Mouse (Mus musculus) liver, embryonic 15.5 days (tissue): Measurements from ENCODE around the gene Tle6. TPM values are rescaled to one million over a fixed set of nuclear protein-coding genes. Genes with fewer than 3 reads are reported as not detected.

Experiments used
- ATAC-seq: fragments of 200-750 bp; cut with Nextera tagmentation; 2 replicates; pipeline ENCODE4 v1.8.0; 2017; ENCODE audit warnings: moderate number of reproducible peaks, mild to moderate bottlenecking, moderate library complexity; ENCODE audit not compliant: insufficient read depth
- H3K27ac ChIP-seq: fragments of 300-500 bp; sonication (generic); replicated peaks from 2 replicates; pipeline ENCODE4 v1.5.1; 2015; ENCODE audit warnings: mild to moderate bottlenecking, inconsistent platforms
- H3K27me3 ChIP-seq: fragments of 300-500 bp; sonication (generic); 2 replicates; pipeline ENCODE4 v1.6.1; 2015; ENCODE audit warnings: mild to moderate bottlenecking, inconsistent platforms
- H3K36me3 ChIP-seq: fragments of 300-500 bp; sonication (generic); replicated peaks from 2 replicates; pipeline ENCODE4 v1.6.1; 2015; ENCODE audit warnings: moderate library complexity, mild to moderate bottlenecking, inconsistent platforms
- H3K4me1 ChIP-seq: fragments of 300-500 bp; sonication (generic); replicated peaks from 2 replicates; pipeline ENCODE4 v1.6.1; 2015; ENCODE audit warnings: inconsistent platforms
- H3K4me2 ChIP-seq: fragments of 300-500 bp; sonication (generic); 2 replicates; pipeline ENCODE4 v1.6.1; 2015; ENCODE audit warnings: moderate library complexity, mild to moderate bottlenecking, inconsistent platforms
- H3K4me3 ChIP-seq: fragments of 300-500 bp; sonication (generic); replicated peaks from 2 replicates; pipeline ENCODE4 v1.5.1; 2015; ENCODE audit warnings: mild to moderate bottlenecking, inconsistent platforms
- H3K9ac ChIP-seq: fragments of 300-500 bp; sonication (generic); 2 replicates; pipeline ENCODE4 v1.6.1; 2015; ENCODE audit warnings: moderate library complexity, mild to moderate bottlenecking, inconsistent platforms
- H3K9me3 ChIP-seq: fragments of 300-500 bp; sonication (generic); replicated peaks from 2 replicates; pipeline ENCODE4 v1.6.1; 2016; ENCODE audit warnings: inconsistent platforms
- WGBS: fragments of 180-500 bp; shearing (Covaris S2); methylation state at CpG from one replicate; pipeline ENCODE4 v1.1.7; 2015; ENCODE audit warnings: mixed read lengths; ENCODE audit not compliant: insufficient replicate concordance; 5-methylcytosine and 5-hydroxymethylcytosine counted together
- polyA plus RNA-seq: library from polyadenylated mRNA; unstranded; fragments of >200 nt; fragmentation: Nextera tagmentation; extraction: Ambion mirVana; gene quantifications from 2 replicates; pipeline ENCODE4 v1.2.1, GENCODE M21; 2015

Tle6 gene
- polyA plus RNA-seq, 1 experiment from 2014 or later = 3.5 TPM

DNA sequence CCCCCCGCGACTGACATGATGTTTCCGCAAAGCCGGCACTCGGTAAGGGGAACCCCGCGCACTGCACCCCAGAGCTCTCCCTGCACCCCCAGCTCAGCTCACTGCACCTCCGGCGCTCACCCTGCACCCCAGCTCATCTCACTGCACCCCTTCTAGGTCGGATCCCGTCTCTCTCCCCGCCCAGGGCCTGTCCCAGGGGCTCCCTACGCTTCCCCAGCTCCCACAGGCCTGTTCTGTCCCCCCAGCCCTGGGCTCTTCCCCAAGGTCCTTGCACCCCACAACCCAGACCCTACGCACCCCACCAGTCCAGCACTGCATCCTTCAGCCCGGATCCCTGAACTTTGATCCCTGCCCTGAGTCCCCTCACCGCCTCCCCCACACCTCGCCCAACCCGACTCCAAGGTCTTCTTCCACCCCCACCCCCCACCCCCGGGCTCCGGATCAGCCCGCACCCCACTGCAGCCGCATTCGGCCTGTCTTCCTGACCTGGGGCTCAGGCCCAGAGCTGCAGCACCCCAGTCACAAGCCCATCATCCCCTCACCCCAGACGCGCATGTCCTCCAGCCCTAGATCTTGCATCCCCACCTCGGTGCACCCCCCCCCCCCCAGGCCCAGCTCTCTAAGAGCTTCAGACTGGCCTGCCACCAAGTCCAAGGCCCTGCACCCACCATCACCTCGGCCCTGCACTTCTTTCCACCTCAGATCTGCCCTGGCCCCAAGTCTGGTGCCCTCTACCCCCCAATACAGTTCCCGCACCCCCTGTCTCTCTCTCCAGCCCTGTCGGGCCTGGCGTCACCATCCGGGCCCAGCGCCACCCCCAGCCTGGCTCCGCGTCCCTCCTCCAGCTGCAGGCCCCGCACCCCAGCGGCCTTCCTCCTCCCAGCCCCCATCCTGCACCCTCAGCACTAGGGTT is 41.0 kb downstream of the Tle6 start:
- H3K4me2 ChIP-seq = peak overlapping the region; percentile 93
- H3K27me3 ChIP-seq = no peaks in the 10 kb centered on the region
- H3K36me3 ChIP-seq = peaks cover 25% of the 10 kb centered on the region
- H3K27ac ChIP-seq = peak overlapping the region; percentile 83
- WGBS = 1% methylated on average over 36 of the region's 36 CpGs
- peak overlapping the region; percentile 81 for H3K9ac ChIP-seq
- peak overlapping the region; percentile 80 for H3K4me3 ChIP-seq
- ATAC-seq = peak; percentile 38
- H3K9me3 ChIP-seq = no peaks in the 10 kb centered on the region
- H3K4me1 ChIP-seq = peaks cover 63% of the 10 kb centered on the region

DNA sequence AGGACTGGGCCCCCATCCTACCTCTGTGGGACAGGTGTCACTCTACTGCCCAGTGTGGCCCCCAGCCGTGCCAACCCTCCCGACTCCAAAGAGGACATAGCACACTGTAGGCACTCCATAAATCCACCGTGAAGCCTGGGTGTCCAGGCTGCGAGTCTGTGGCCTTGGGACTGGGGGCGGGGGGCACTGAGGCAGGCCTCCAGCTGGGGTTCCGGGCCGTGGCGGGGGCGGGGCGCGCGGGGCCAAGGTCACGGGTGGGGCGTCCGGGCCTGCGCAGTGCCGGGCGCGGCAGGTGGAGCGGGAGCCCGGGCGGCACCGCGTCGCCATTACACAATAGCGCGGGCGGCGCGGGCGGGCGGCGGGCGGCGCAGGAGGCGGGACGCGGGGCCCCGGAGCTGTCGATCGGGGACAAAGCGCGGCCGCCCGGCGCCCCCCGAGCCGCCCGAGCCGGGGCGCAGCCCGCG is 41.7 kb downstream of the Tle6 start, which contains the start of gene Aes:
Gene Aes (plus strand): TSS at position 326 of the 464 bp plus-strand sequence.
- Histone ChIP-seq H3K36me3 (peaks cover 18% of the 10 kb centered on the region), H3K27ac (peak within 1 kb of the TSS; percentile 83), H3K9me3 (no peaks in the 10 kb centered on the region), H3K4me3 (peak within 1 kb of the TSS; percentile 80), H3K4me1 (peaks cover 56% of the 10 kb centered on the region), H3K9ac (peak within 1 kb of the TSS; percentile 81), H3K4me2 (peak within 1 kb of the TSS; percentile 93), H3K27me3 (no peaks in the 10 kb centered on the region)
- peak; percentile 60 for ATAC-seq
- 2% methylated on average over 38 of the region's 53 CpGs for WGBS

DNA sequence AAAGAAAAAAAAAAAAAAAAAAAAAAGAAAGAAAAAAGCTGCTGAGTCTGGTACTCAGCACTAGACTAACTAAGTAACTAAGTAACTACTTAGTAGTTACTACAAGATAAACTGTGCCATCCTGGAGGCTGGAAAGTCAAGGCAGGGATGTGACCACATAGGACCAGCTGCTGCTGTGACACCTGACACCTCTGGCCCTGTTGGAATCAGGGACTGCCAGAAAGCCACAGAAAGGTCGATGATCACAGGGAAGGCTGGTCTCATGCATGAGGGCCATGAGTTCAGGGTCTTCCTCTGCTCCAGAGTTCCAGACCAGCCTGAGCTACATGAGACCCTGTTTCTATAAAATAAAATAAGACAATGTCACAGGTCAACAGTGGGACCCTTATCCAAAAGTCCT is 43.4 kb downstream of the Tle6 start:
- no peak overlapping the region for H3K27ac ChIP-seq
- ATAC-seq = no peak
- no peak overlapping the region for H3K4me3 ChIP-seq
- H3K36me3 ChIP-seq = peaks cover 9% of the 10 kb centered on the region
- no peaks in the 10 kb centered on the region for H3K9me3 ChIP-seq
- 52% methylated on average over 1 of the region's 1 CpGs for WGBS
- H3K27me3 ChIP-seq = no peaks in the 10 kb centered on the region
- no peak overlapping the region for H3K4me2 ChIP-seq
- no peak overlapping the region for H3K9ac ChIP-seq
- H3K4me1 ChIP-seq = peaks cover 40% of the 10 kb centered on the region

DNA sequence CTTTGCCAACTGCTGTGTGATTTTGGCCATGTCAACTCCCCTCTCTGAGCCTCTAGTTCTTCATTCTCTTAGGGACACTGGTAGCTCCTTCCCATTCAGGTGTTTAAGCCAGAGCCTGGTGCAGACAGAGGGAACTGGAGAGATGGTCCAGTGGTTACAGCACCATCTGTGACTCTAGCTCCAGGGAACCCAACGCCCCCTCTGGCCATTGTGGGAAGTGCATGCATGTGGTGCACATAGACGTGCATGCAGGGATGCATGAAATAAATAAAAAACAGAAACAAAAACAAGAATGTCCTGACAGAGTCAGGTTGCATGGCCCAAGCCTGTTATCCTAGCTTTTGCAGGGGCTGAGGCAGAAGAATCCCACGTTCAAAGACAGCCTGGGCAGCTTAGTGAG is 44.6 kb downstream of the Tle6 start:
- ATAC-seq = no peak
- Histone ChIP-seq H3K36me3 (no peaks in the 10 kb centered on the region; the same call in 1 of the 2 replicates), H3K4me3 (no peak overlapping the region), H3K9ac (no peak overlapping the region), H3K4me2 (no peak overlapping the region), H3K27ac (no peak overlapping the region), H3K27me3 (no peaks in the 10 kb centered on the region), H3K9me3 (no peaks in the 10 kb centered on the region), H3K4me1 (peaks cover 41% of the 10 kb centered on the region)
- WGBS = 61% methylated on average over 3 of the region's 3 CpGs

DNA sequence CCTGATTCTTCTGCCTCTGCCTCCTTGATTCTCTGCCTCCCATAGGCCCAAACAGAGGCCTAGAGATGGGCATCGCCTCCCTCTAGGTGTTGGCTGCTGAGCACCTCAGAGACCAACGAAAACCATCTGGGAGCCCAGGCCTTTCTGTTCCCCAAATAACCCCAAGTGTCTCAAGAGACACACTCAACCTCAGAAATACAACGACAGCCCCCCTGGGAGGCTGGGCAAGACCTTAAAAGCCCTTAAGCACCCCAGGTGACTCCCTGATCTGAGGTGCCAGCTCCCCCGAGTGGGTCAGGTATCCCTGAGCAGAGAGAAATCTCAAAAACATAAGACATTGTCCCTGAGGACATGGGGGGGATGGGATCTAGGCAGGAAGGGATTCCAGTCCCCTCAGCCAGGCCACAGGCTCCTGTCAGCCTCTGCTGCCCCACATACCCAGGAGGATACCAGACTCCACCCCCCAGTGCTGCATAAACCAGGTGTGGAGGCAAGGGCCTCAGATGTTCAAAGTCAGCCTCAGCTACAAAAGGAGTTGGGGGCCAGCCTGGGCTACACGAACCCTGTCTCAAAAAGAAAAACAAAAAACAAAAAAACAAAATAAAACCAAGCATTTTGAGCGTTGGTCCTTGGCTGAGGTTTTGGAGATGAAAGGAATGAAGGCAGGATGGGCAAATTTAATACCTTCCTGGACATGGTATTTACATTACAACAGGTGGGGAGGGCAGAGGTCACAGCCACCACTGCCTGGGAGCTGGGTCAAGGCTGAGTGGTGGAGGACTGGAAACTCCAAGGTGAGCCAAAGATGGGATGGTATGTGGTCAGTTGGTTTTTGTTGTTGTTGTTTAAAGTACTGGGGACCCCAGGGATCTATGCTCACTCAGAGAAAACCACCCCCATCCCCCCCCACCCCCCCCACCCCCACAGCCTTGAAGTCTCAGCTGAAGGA is 46.8 kb downstream of the Tle6 start:
- peaks cover 31% of the 10 kb centered on the region for H3K4me1 ChIP-seq
- no peak overlapping the region for H3K4me3 ChIP-seq
- no peaks in the 10 kb centered on the region for H3K27me3 ChIP-seq
- no peak for ATAC-seq
- no peaks in the 10 kb centered on the region for H3K9me3 ChIP-seq
- no peak overlapping the region for H3K9ac ChIP-seq
- 68% methylated on average over 6 of the region's 6 CpGs for WGBS
- no peak overlapping the region for H3K27ac ChIP-seq
- H3K36me3 ChIP-seq = no peaks in the 10 kb centered on the region
- H3K4me2 ChIP-seq = no peak overlapping the region

DNA sequence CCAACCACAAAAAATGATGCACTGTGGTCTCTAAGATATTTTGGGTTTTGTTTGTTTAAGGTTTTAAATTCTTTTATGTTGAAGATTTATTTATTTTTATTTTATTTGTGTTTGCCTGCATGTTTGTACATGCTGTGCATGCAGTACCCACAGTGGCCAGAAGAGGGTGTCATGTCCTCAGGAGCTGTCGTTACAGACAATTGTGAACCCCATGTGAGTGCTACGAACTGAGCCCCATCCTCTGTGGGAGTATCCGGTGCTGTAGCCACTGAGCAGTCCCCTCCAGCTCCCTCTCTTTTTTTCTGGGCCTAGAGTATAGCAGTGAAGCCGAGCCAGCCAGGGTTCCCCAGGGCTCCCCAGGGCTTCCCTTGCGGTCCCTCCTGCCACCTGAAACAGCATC is 47.6 kb downstream of the Tle6 start:
- 81% methylated on average over 5 of the region's 5 CpGs for WGBS

DNA sequence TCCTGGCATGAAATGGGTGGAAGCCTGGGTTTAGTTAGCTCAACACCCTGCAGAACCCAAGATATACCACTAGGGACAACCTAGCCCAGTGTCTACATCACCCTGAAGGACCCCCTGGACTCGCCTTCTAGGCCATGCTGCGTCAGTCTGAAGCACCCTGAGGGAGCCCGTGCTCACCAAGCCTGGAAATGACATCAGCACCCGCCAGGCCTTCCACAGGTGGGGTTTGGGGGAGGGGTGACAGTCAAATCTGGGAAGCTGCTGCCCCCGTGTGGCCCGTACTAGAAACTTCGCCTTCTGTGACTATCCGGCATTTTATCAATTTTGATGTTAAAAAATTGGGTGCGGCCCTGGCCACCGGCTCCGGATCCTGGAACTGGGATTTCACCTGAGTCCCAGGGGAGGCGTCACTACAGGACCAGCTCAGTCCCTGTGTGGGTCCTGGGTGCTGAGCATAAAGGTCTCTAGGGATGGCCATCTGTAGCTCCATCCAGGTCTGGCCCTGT is 49.2 kb downstream of the Tle6 start:
- Histone ChIP-seq H3K27ac (peak overlapping the region; percentile 41), H3K4me1 (peaks cover 38% of the 10 kb centered on the region), H3K27me3 (no peaks in the 10 kb centered on the region), H3K9me3 (no peaks in the 10 kb centered on the region), H3K36me3 (no peaks in the 10 kb centered on the region), H3K4me3 (no peak overlapping the region), H3K4me2 (peak overlapping the region; percentile 29), H3K9ac (no peak overlapping the region)
- ATAC-seq = peak; percentile 56
- 2% methylated on average over 12 of the region's 12 CpGs for WGBS

More for the DNA sequence above, 47.6 kb downstream of the Tle6 start:
- no peaks in the 10 kb centered on the region for H3K27me3 ChIP-seq
- H3K36me3 ChIP-seq = no peaks in the 10 kb centered on the region
- no peak overlapping the region for H3K4me3 ChIP-seq
- no peaks in the 10 kb centered on the region for H3K9me3 ChIP-seq
- ATAC-seq = no peak
- H3K4me1 ChIP-seq = peaks cover 30% of the 10 kb centered on the region
- H3K27ac ChIP-seq = no peak overlapping the region
- H3K4me2 ChIP-seq = no peak overlapping the region
- H3K9ac ChIP-seq = no peak overlapping the region

DNA sequence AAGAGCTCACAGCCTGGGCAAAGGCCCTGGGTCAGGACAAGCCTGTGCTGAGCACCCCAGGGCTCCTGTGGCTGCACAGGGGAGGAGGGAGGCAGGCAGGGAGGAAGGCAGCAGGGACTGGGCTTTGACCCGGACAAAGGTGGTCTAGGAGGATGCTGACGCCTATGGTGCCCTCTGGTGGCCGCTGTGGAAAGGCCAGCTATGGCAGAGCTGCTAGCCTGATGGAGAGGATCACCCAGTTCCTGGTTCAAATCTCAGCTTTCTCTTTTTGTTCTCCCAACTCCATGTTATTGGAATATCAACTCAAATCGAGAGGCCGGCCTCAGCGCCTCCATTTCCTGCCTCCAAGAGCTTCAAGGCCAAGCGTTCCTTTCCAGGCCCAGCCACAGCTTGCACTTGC is 50.6 kb downstream of the Tle6 start:
- Histone ChIP-seq H3K27me3 (no peaks in the 10 kb centered on the region), H3K4me3 (no peak overlapping the region), H3K4me1 (peaks cover 52% of the 10 kb centered on the region), H3K27ac (no peak overlapping the region), H3K4me2 (no peak overlapping the region), H3K9me3 (no peaks in the 10 kb centered on the region), H3K9ac (no peak overlapping the region), H3K36me3 (no peaks in the 10 kb centered on the region)
- WGBS = 6% methylated on average over 7 of the region's 7 CpGs
- no peak for ATAC-seq

DNA sequence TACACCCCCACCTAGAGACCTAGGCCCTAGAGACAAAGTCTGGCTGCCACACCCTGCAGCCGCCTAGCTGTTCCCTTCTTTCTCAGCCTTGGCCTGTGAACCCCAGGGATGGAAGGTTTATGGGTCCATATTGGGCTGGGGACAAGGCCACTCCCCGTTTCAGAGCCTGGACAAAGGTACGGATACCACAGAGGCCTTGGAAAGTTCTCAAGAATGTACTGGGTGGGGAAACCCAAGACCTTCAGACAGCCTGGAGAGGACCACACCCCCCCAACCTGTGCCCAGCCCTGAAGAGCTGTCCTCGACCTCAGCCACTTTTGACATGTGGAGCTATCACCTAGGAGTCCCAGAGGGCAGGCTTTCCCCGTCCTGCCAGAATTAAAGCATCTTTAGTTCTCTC is 51.9 kb downstream of the Tle6 start:
- Histone ChIP-seq H3K27me3 (no peaks in the 10 kb centered on the region), H3K4me1 (peaks cover 59% of the 10 kb centered on the region), H3K9ac (no peak overlapping the region), H3K4me2 (no peak overlapping the region), H3K4me3 (no peak overlapping the region), H3K9me3 (no peaks in the 10 kb centered on the region), H3K27ac (no peak overlapping the region), H3K36me3 (no peaks in the 10 kb centered on the region)
- 64% methylated on average over 5 of the region's 5 CpGs for WGBS
- no peak for ATAC-seq

DNA sequence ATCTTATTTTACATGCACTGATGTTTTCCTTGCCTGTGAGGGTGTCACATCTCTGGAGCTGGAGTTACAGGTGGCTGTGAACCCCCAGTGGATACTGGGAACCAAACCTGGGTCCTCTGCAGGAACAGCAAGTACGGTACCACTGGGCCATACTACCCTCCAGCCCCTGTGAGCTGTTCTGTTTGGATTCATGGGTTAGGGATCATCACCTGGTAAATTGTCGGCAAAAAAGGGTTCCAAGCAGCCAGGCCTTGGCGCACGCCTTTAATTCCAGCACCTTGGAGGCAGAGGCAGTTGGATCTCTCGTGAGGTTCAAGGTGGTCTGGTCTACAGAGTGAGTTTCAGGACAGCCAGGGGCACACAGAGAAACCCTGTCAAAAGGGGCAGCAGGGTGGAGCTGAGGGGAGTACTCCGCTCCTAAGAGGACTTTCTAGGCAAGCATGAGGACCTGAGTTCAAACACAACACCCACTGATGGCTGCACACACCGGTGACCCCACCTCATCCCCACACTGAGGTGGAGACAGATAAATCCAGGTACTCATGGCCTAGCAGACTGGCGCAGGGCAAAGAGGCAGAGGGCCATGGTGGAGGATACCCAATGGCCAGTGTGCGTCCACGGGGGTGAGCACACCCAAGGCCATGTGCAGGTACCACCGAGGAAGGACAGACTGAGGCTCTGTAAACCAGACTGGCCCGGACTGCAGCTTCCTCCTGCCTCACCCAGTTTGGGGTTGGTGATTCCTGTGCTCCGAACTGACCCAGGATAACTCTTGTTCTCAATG is 53.9 kb downstream of the Tle6 start:
- Histone ChIP-seq H3K9ac (0 out of 2 replicates have a peak overlapping the region, but pooled peaks have one; percentile 27), H3K4me3 (no peak overlapping the region), H3K4me2 (peak overlapping the region; percentile 95; the same call in 1 of the 2 replicates), H3K4me1 (peaks cover 73% of the 10 kb centered on the region), H3K9me3 (no peaks in the 10 kb centered on the region), H3K36me3 (no peaks in the 10 kb centered on the region), H3K27ac (peak overlapping the region; percentile 94), H3K27me3 (no peaks in the 10 kb centered on the region)
- ATAC-seq = no peak
- WGBS = 82% methylated on average over 13 of the region's 13 CpGs
